Mouse (Mus musculus): ENCODE data around the gene Olfr596. TPM values are rescaled to one million over a fixed set of nuclear protein-coding genes. Genes with fewer than 3 reads are reported as not detected.
"Not testable (repeated sequence)": the region's sequence is repeated elsewhere in the genome, so short reads cannot be mapped to it uniquely, and the experiment has no call there.

Gene Olfr596
- not detected in 2 replicates for total RNA-seq (2017)

GRCm38 (mm10) chr7:103305348-103305747 lies at the start of gene Olfr596:
Gene Olfr596, plus strand, starts transcription at chr7:103305648.
- ATAC-seq (replicated peaks in 1 of 2; ENCODE audit: insufficient read depth in 1 of 2, low FRiP score in 2 of 2, low TSS enrichment in 1 of 2, low read depth in 1 of 2, poor library complexity in 2 of 2, severe bottlenecking in 2 of 2) = not testable (repeated sequence)

- not testable (repeated sequence) for ATAC-seq (replicated peaks in 1 of 2; ENCODE audit: insufficient read depth in 1 of 2, low FRiP score in 2 of 2, low TSS enrichment in 1 of 2, low read depth in 1 of 2, poor library complexity in 2 of 2, severe bottlenecking in 2 of 2)
Measured at GRCm38 (mm10) chr7:103316015-103316414, 10.6 kb downstream of the Olfr596 start, which contains the start of gene Olfr597. Gene Olfr597, plus strand, starts transcription at chr7:103316315.

GRCm38 (mm10) chr7:103323268-103323667 lies 17.8 kb downstream of the Olfr596 start, which contains the start of gene Olfr598:
Gene Olfr598, plus strand, starts transcription at chr7:103323568.
- no peak for ATAC-seq (replicated peaks in 1 of 2; ENCODE audit: insufficient read depth in 1 of 2, low FRiP score in 2 of 2, low TSS enrichment in 1 of 2, low read depth in 1 of 2, poor library complexity in 2 of 2, severe bottlenecking in 2 of 2)

- ATAC-seq (replicated peaks in 1 of 2; ENCODE audit: insufficient read depth in 1 of 2, low FRiP score in 2 of 2, low TSS enrichment in 1 of 2, low read depth in 1 of 2, poor library complexity in 2 of 2, severe bottlenecking in 2 of 2) = no peak
Measured at GRCm38 (mm10) chr7:103335617-103336016, 30.2 kb downstream of the Olfr596 start, which contains the start of gene Olfr599. Gene Olfr599, plus strand, starts transcription at chr7:103335917.

GRCm38 (mm10) chr7:103349569-103349968 lies 44.1 kb downstream of the Olfr596 start, which contains the start of gene Olfr600:
Gene Olfr600, minus strand, starts transcription at chr7:103349669.
- no peak for ATAC-seq (replicated peaks in 1 of 2; ENCODE audit: insufficient read depth in 1 of 2, low FRiP score in 2 of 2, low TSS enrichment in 1 of 2, low read depth in 1 of 2, poor library complexity in 2 of 2, severe bottlenecking in 2 of 2)

Other genes starting within 250 kb of the Olfr596 start
- gene Olfr584, start 223.8 kb upstream of the Olfr596 start, total RNA-seq (2017) = not detected in 2 replicates
- not detected in 2 replicates for gene Olfr585, start 207.9 kb upstream of the Olfr596 start, total RNA-seq (2017)
- gene Olfr586, start 180.0 kb upstream of the Olfr596 start, total RNA-seq (2017) = not detected in 2 replicates
- gene Olfr588-ps1, start 164.8 kb upstream of the Olfr596 start, total RNA-seq (2017) = not detected in 2 replicates
- not detected in 2 replicates for gene Olfr589, start 149.3 kb upstream of the Olfr596 start, total RNA-seq (2017)
- not detected in 2 replicates for gene Olfr591, start 127.3 kb upstream of the Olfr596 start, total RNA-seq (2017)
- gene Olfr592, start 120.8 kb upstream of the Olfr596 start, total RNA-seq (2017) = not detected in 2 replicates
- gene Olfr593, start 93.8 kb upstream of the Olfr596 start, total RNA-seq (2017) = not detected in 2 replicates
- gene Olfr594, start 88.7 kb upstream of the Olfr596 start, total RNA-seq (2017) = not detected in 2 replicates
- gene Usp17ld, start 53.1 kb upstream of the Olfr596 start, total RNA-seq (2017) = not detected in 2 replicates
- gene Olfr597, start 10.7 kb downstream of the Olfr596 start, total RNA-seq (2017) = not detected in 2 replicates
- not detected in 2 replicates for gene Olfr598, start 17.9 kb downstream of the Olfr596 start, total RNA-seq (2017)
- gene Olfr599, start 30.3 kb downstream of the Olfr596 start, total RNA-seq (2017) = not detected in 2 replicates
- not detected in 2 replicates for gene Olfr600, start 44.0 kb downstream of the Olfr596 start, total RNA-seq (2017)
- not detected in 2 replicates for gene Olfr601, start 57.0 kb downstream of the Olfr596 start, total RNA-seq (2017)
- not detected in 2 replicates for gene Olfr603, start 80.5 kb downstream of the Olfr596 start, total RNA-seq (2017)
- gene Usp17lc, start 109.4 kb downstream of the Olfr596 start, total RNA-seq (2017) = not detected in 2 replicates
- not detected in 2 replicates for gene Olfr605, start 139.8 kb downstream of the Olfr596 start, total RNA-seq (2017)
- not detected in 2 replicates for gene Olfr606, start 143.4 kb downstream of the Olfr596 start, total RNA-seq (2017)
- not detected in 2 replicates for gene Olfr607, start 158.5 kb downstream of the Olfr596 start, total RNA-seq (2017)
- not detected in 2 replicates for gene Olfr608, start 164.2 kb downstream of the Olfr596 start, total RNA-seq (2017)
- gene Olfr609, start 192.4 kb downstream of the Olfr596 start, total RNA-seq (2017) = not detected in 2 replicates
- gene Olfr610, start 206.5 kb downstream of the Olfr596 start, total RNA-seq (2017) = not detected in 2 replicates
- gene Olfr611, start 215.2 kb downstream of the Olfr596 start, total RNA-seq (2017) = not detected in 2 replicates
- gene Olfr612, start 237.1 kb downstream of the Olfr596 start, total RNA-seq (2017) = not detected in 2 replicates
- not detected in 2 replicates for gene Olfr613, start 242.4 kb downstream of the Olfr596 start, total RNA-seq (2017)